Comparison of ENCODE assay signal across 19 mouse cellular contexts in genomic region chr5:140007656-140008522, GRCm38 (mm10).
DNase-seq lines count a peak whose midpoint lies in the region; ATAC-seq and TF ChIP-seq lines count a peak whose summit lies in the region.
"Had no signal": no experiment of that assay in that cellular context is flagged by ENCODE, and none has a peak within 500 bp of the region (broad histone marks: within the 10 kb centered on the region; RNA-seq: fewer than 3 reads in every experiment).

No protein-coding gene starts in this region.

- 0 out of 2 replicates have a peak, but pooled peaks have one; percentile 18 for ATAC-seq in forebrain, embryonic 11.5 days (replicated peaks; ENCODE audit: low FRiP score)
- no peak for ATAC-seq in forebrain, postnatal 0 days
- ATAC-seq in forebrain, embryonic 13.5 days, result peak; percentile 54; the same call in 1 of the 2 replicates
- no peak for ATAC-seq in limb, embryonic 15.5 days (ENCODE audit: insufficient number of reproducible peaks, low FRiP score, low TSS enrichment, low read depth)
- ATAC-seq: activated CD4-positive, CD25-positive, alpha-beta regulatory T cell, adult 4 months; intestine, postnatal 0 days had no signal

- H3K27me3 ChIP-seq in forebrain, embryonic 11.5 days (ENCODE audit: control insufficient read depth, insufficient read depth, low read length), result no peaks in the 10 kb centered on the region
- H3K27me3 ChIP-seq in forebrain, postnatal 0 days (ENCODE audit: insufficient read depth, low read length), result no peaks in the 10 kb centered on the region
- no peaks in the 10 kb centered on the region for H3K27me3 ChIP-seq in forebrain, embryonic 13.5 days
- H3K27me3 ChIP-seq in limb, embryonic 15.5 days, result no peaks in the 10 kb centered on the region

- TF ChIP-seq CTCF in forebrain, postnatal 0 days (IDR thresholded peaks at IDR 0.05; ENCODE audit: low read depth), result no peak

- H3K4me1 ChIP-seq in forebrain, embryonic 11.5 days (replicated peaks; ENCODE audit: control insufficient read depth, insufficient read depth, low read length), result peaks cover 5% of the 10 kb centered on the region; the same call in 1 of the 2 replicates
- H3K4me1 ChIP-seq in forebrain, postnatal 0 days (ENCODE audit: insufficient read depth), result no peaks in the 10 kb centered on the region
- H3K4me1 ChIP-seq in forebrain, embryonic 13.5 days, result peaks cover 39% of the 10 kb centered on the region
- peaks cover 13% of the 10 kb centered on the region for H3K4me1 ChIP-seq in limb, embryonic 15.5 days

- H3K9ac ChIP-seq in forebrain, embryonic 11.5 days (ENCODE audit: low read length), result no peak overlapping the region
- no peak overlapping the region for H3K9ac ChIP-seq in forebrain, postnatal 0 days
- H3K9ac ChIP-seq in forebrain, embryonic 13.5 days, result 0 out of 2 replicates have a peak overlapping the region, but pooled peaks have one; percentile 21
- H3K9ac ChIP-seq in limb, embryonic 15.5 days, result no peak overlapping the region
- H3K9ac ChIP-seq: liver, embryonic 14.5 days had no signal

- no peak overlapping the region for H3K4me2 ChIP-seq in forebrain, embryonic 11.5 days (ENCODE audit: low read depth, low read length, severe bottlenecking)
- no peak overlapping the region for H3K4me2 ChIP-seq in forebrain, postnatal 0 days (ENCODE audit: low read depth)
- no peak overlapping the region for H3K4me2 ChIP-seq in forebrain, embryonic 13.5 days
- H3K4me2 ChIP-seq in limb, embryonic 15.5 days, result no peak overlapping the region
- H3K4me2 ChIP-seq: heart, embryonic 11.5 days had no signal

- WGBS in forebrain, embryonic 11.5 days, result 18% methylated on average over 9 of the region's 9 CpGs
- WGBS in forebrain, postnatal 0 days, result 25% methylated on average over 9 of the region's 9 CpGs
- 19% methylated on average over 9 of the region's 9 CpGs for WGBS in forebrain, embryonic 13.5 days
- 42% methylated on average over 9 of the region's 9 CpGs for WGBS in limb, embryonic 15.5 days

- no peaks in the 10 kb centered on the region for H3K9me3 ChIP-seq in forebrain, embryonic 11.5 days (ENCODE audit: control insufficient read depth, low read length)
- no peaks in the 10 kb centered on the region for H3K9me3 ChIP-seq in forebrain, postnatal 0 days (ENCODE audit: low read length)
- H3K9me3 ChIP-seq in forebrain, embryonic 13.5 days (replicated peaks), result no peaks in the 10 kb centered on the region
- no peaks in the 10 kb centered on the region for H3K9me3 ChIP-seq in limb, embryonic 15.5 days

- H3K36me3 ChIP-seq in forebrain, embryonic 11.5 days (ENCODE audit: control insufficient read depth, insufficient read depth, low read length), result no peaks in the 10 kb centered on the region
- no peaks in the 10 kb centered on the region for H3K36me3 ChIP-seq in forebrain, postnatal 0 days (ENCODE audit: insufficient read depth)
- no peaks in the 10 kb centered on the region for H3K36me3 ChIP-seq in forebrain, embryonic 13.5 days (ENCODE audit: poor library complexity, severe bottlenecking)
- peaks cover 8% of the 10 kb centered on the region for H3K36me3 ChIP-seq in limb, embryonic 15.5 days

- H3K4me3 ChIP-seq in forebrain, embryonic 11.5 days (ENCODE audit: low read depth, low read length), result no peak overlapping the region
- H3K4me3 ChIP-seq in forebrain, postnatal 0 days (ENCODE audit: low read depth, low read length), result no peak overlapping the region
- H3K4me3 ChIP-seq in forebrain, embryonic 13.5 days, result no peak overlapping the region
- H3K4me3 ChIP-seq in limb, embryonic 15.5 days, result no peak overlapping the region

- no peak overlapping the region for H3K27ac ChIP-seq in forebrain, embryonic 11.5 days (ENCODE audit: low read depth, low read length)
- H3K27ac ChIP-seq in forebrain, postnatal 0 days (ENCODE audit: low read depth, low read length), result no peak overlapping the region
- H3K27ac ChIP-seq in forebrain, embryonic 13.5 days, result no peak overlapping the region; the same call in 1 of the 2 replicates
- H3K27ac ChIP-seq in limb, embryonic 15.5 days, result peak overlapping the region; percentile 8; the same call in 1 of the 2 replicates
- H3K27ac ChIP-seq: liver, embryonic 14.5 days; stomach, postnatal 0 days had no signal

- DNase-seq in forebrain, embryonic 11.5 days (ENCODE audit: low spot score), result no peak
- no peak for DNase-seq in forebrain, postnatal 0 days
- DNase-seq in retina, adult 2 months (ENCODE audit: low read depth, low spot score), result peak; percentile 72
- DNase-seq in right cerebral cortex, postnatal 25 days, result no peak
- no peak for DNase-seq in gastrocnemius, postnatal 4 days (ENCODE audit: low spot score in 2 of 2)
- DNase-seq in liver, result no peak
- DNase-seq: cerebellum, postnatal 36 days; gastrocnemius, postnatal 25 days; heart, postnatal 36 days; kidney, postnatal 14 days; layer of hippocampus, adult 9-11 months; thymus, postnatal 25 days had no signal

Comparison
In these comparisons a context has a peak if more than half of its experiments do, and no peak if none do; other contexts are left out.
1. ATAC-seq: peak in forebrain, embryonic 11.5 days (single experiment) and forebrain, embryonic 13.5 days (single experiment); none in forebrain, postnatal 0 days (single experiment) and limb, embryonic 15.5 days (single experiment).